Mouse (Mus musculus) lung, adult 2 months (tissue): ENCODE measurements around the gene Abhd10.

ENCODE experiments used
- CTCF ChIP-seq: fragments of 200-500 bp; IDR thresholded peaks from 2 replicates; pipeline ENCODE4 v1.5.1; 2011; ENCODE audit warnings: mild to moderate bottlenecking, low read length, control low read depth; ENCODE audit not compliant: insufficient read depth
- POLR2A ChIP-seq: fragments of 200-500 bp; IDR thresholded peaks from 2 replicates; pipeline ENCODE4 v1.6.1; 2011; ENCODE audit warnings: low read depth, mild to moderate bottlenecking, control low read depth, low read length, borderline replicate concordance; ENCODE audit errors: extremely low read depth

GRCm38 (mm10) chr16:45686833-45687232 lies 55.9 kb downstream of the Abhd10 start:
- TF ChIP-seq CTCF (no peak), POLR2A (no peak)
